Mouse (Mus musculus) megakaryocyte, embryonic 14.5 days (primary cell): Measurements from ENCODE around the gene Tpra1.

ENCODE experiments used
- FLI1 ChIP-seq: IDR thresholded peaks from 2 replicates; pipeline ENCODE4 v1.6.1; 2012; ENCODE audit warnings: low read length, inconsistent platforms, mixed read lengths
- GATA1 ChIP-seq: IDR thresholded peaks from 3 replicates; pipeline ENCODE4 v1.6.1; 2012; ENCODE audit warnings: mixed read lengths, low read length, inconsistent platforms, borderline replicate concordance

DNA sequence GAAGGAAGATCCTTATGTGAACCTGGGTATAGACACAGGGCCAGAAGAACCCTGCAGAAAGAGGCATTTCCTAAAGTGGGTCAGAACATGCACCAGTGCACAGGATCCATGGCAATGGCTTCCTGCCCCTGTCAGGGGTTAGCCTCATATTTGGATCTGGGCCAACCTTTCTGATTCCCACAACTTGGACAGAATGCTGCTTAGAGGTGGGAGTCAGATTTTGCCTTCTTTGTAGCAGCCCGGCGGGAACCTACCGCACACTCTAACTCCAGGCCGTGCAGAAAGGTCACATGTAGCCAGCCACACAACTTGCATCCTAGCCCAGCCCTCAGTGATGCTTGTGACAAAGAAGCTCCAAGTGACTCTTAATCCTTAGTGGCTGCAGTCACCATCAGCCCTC, 32.1 kb downstream of the Tpra1 start:
- TF ChIP-seq GATA1 (no peak), FLI1 (no peak)
